Mouse (Mus musculus): ENCODE results near the gene Acadl. TPM values are rescaled to one million over a fixed set of nuclear protein-coding genes. Genes with fewer than 3 reads are reported as not detected.

Acadl gene
- polyA plus RNA-seq, 1 experiment from 2014 or later: 42.9 TPM

- Histone ChIP-seq H3K27ac (no peak overlapping the region), H3K9me3 (replicated peaks) (no peaks in the 10 kb centered on the region), H3K27me3 (ENCODE audit: low read depth, poor library complexity, severe bottlenecking) (no peaks in the 10 kb centered on the region), H3K4me3 (no peak overlapping the region), H3K4me1 (peaks cover 15% of the 10 kb centered on the region), H3K36me3 (0 out of 2 replicates have a peak, but pooled peaks cover 7% of the 10 kb centered on the region)
- no peak for DNase-seq (ENCODE audit: low spot score)
- 89% methylated on average over 7 of the region's 7 CpGs for WGBS
These were observed 30.4 kb downstream of the Acadl start for GRCm38 (mm10) chr1:66832636-66833165.

- 74% methylated on average over 9 of the region's 9 CpGs for WGBS
- H3K27me3 ChIP-seq (ENCODE audit: low read depth, poor library complexity, severe bottlenecking): no peaks in the 10 kb centered on the region
- no peak overlapping the region for H3K4me3 ChIP-seq
- H3K4me1 ChIP-seq: peaks cover 15% of the 10 kb centered on the region
- H3K9me3 ChIP-seq (replicated peaks): no peaks in the 10 kb centered on the region
- DNase-seq (ENCODE audit: low spot score): no peak
- no peak overlapping the region for H3K27ac ChIP-seq
- 0 out of 2 replicates have a peak, but pooled peaks cover 7% of the 10 kb centered on the region for H3K36me3 ChIP-seq
These were observed 31.1 kb downstream of the Acadl start for GRCm38 (mm10) chr1:66831824-66832600.

GRCm38 (mm10) chr1:66829400-66830080, 33.5 kb downstream of the Acadl start:
- DNase-seq (ENCODE audit: low spot score): no peak
- no peak overlapping the region for H3K4me3 ChIP-seq
- H3K4me1 ChIP-seq: peaks cover 12% of the 10 kb centered on the region
- H3K27ac ChIP-seq: no peak overlapping the region
- no peaks in the 10 kb centered on the region for H3K36me3 ChIP-seq
- H3K27me3 ChIP-seq (ENCODE audit: low read depth, poor library complexity, severe bottlenecking): no peaks in the 10 kb centered on the region
- H3K9me3 ChIP-seq (replicated peaks): no peaks in the 10 kb centered on the region
- WGBS: 89% methylated on average over 9 of the region's 9 CpGs

DNA sequence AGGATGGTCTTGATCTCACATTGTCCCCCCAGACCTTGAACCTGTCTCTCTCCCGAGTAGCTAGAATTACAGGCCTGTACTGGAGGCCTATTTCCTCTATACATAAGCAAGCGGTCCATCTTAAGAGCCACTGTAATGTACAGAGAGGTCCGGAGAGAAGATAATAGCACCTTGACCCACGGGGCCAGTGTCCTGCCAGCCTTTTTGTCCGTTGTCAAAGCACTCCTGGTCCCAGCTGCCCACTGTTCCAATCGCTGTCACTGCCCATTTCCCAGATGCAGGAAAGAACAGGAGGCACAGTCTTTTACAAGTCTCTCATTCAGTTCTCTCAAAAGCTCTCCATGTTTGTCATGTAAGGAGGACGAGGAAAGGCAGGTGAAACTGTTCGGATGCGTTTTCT, 41.1 kb downstream of the Acadl start:
- H3K27ac ChIP-seq: no peak overlapping the region
- 89% methylated on average over 9 of the region's 9 CpGs for WGBS
- no peaks in the 10 kb centered on the region for H3K9me3 ChIP-seq (replicated peaks)
- no peak overlapping the region for H3K4me3 ChIP-seq
- peaks cover 7% of the 10 kb centered on the region; the same call in 1 of the 2 replicates for H3K4me1 ChIP-seq
- no peak for DNase-seq (ENCODE audit: low spot score)
- H3K27me3 ChIP-seq (ENCODE audit: low read depth, poor library complexity, severe bottlenecking): peaks cover 22% of the 10 kb centered on the region
- no peaks in the 10 kb centered on the region for H3K36me3 ChIP-seq

- H3K27ac ChIP-seq: no peak overlapping the region
- no peaks in the 10 kb centered on the region for H3K9me3 ChIP-seq (replicated peaks)
- WGBS: 9% methylated on average over 7 of the region's 7 CpGs
- no peaks in the 10 kb centered on the region for H3K36me3 ChIP-seq
- no peak overlapping the region for H3K4me3 ChIP-seq
- H3K4me1 ChIP-seq: peaks cover 12% of the 10 kb centered on the region; the same call in 1 of the 2 replicates
- peaks cover 22% of the 10 kb centered on the region for H3K27me3 ChIP-seq (ENCODE audit: low read depth, poor library complexity, severe bottlenecking)
- no peak for DNase-seq (ENCODE audit: low spot score)
These were observed 42.8 kb downstream of the Acadl start for GRCm38 (mm10) chr1:66820241-66820640.

GRCm38 (mm10) chr1:66817865-66818315, 45.2 kb downstream of the Acadl start:
- peak overlapping the region; percentile 99 for H3K27ac ChIP-seq
- no peak for DNase-seq (ENCODE audit: low spot score)
- no peaks in the 10 kb centered on the region for H3K9me3 ChIP-seq (replicated peaks)
- peaks cover 18% of the 10 kb centered on the region; the same call in 1 of the 2 replicates for H3K4me1 ChIP-seq
- H3K27me3 ChIP-seq (ENCODE audit: low read depth, poor library complexity, severe bottlenecking): peaks cover 22% of the 10 kb centered on the region
- peak overlapping the region; percentile 82 for H3K4me3 ChIP-seq
- H3K36me3 ChIP-seq: no peaks in the 10 kb centered on the region
- 1% methylated on average over 20 of the region's 20 CpGs for WGBS

DNA sequence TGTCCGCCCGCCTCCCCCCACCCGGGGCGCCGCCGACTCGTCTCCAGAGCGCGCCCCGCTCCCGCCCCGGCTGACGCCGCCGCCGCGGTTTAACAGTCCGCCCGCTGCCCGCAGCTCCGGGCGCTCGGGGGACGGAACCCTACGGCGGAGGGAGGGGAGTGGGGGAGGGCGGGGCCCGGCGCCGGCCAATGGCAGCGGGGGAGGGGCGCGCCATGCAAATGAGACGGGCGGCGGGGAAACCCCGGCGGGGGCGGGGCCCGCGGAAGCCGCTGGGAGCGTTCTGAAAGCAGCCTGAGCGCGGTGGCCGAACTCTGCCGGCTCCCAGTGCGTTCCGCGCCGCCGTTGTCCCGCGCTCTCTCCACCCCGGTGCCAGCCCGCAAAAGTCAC, 45.6 kb downstream of the Acadl start, which contains the start of gene Kansl1l:
Gene Kansl1l (minus strand): TSS at position 110 of the 387 bp plus-strand sequence.
- 1% methylated on average over 51 of the region's 56 CpGs for WGBS
- DNase-seq (ENCODE audit: low spot score): peak; percentile 95
- H3K36me3 ChIP-seq: no peaks in the 10 kb centered on the region
- peak within 1 kb of the TSS; percentile 82 for H3K4me3 ChIP-seq
- no peaks in the 10 kb centered on the region for H3K9me3 ChIP-seq (replicated peaks)
- peak within 1 kb of the TSS; percentile 99 for H3K27ac ChIP-seq
- H3K4me1 ChIP-seq: peaks cover 18% of the 10 kb centered on the region; the same call in 1 of the 2 replicates
- H3K27me3 ChIP-seq (ENCODE audit: low read depth, poor library complexity, severe bottlenecking): peaks cover 22% of the 10 kb centered on the region

DNA sequence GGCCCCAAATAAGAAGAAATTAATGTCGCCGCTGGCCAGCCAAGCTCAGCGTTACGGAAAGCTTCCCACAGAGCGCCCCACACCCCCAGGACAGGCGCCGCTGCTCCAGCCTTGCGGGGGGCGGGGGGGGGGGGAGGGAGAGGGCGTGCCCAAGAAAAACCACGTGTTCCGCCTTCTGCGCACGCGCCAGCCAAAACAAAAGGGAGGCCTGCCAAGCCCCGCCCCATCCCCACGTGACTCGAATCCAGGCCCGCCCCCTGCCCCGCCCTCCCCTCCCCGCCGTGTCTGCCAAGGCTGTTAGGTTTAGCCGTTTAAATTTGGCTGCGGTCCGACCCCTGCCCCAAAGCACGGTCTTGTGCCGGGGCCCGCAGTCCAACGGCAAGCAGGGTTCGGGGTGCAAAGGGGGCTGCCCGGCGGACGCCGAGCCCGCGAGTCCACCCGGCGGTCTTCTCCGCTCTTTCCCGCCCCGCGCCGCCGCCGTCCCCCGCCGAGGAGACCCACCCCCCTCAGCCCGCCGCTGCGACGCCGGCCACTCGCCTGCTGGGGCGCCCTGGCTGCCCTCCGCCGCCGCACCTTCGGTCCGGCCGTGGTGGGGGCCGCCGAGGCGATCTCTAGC, 46.1 kb downstream of the Acadl start:
- peak overlapping the region; percentile 82 for H3K4me3 ChIP-seq
- peak; percentile 99 for DNase-seq (ENCODE audit: low spot score)
- no peaks in the 10 kb centered on the region for H3K36me3 ChIP-seq
- WGBS: under 1% methylated on average over 48 of the region's 63 CpGs
- peaks cover 18% of the 10 kb centered on the region; the same call in 1 of the 2 replicates for H3K4me1 ChIP-seq
- no peaks in the 10 kb centered on the region for H3K9me3 ChIP-seq (replicated peaks)
- peaks cover 22% of the 10 kb centered on the region for H3K27me3 ChIP-seq (ENCODE audit: low read depth, poor library complexity, severe bottlenecking)
- H3K27ac ChIP-seq: peak overlapping the region; percentile 99

GRCm38 (mm10) chr1:66815941-66816777, 46.9 kb downstream of the Acadl start:
- peak overlapping the region; percentile 99 for H3K27ac ChIP-seq
- peaks cover 22% of the 10 kb centered on the region for H3K27me3 ChIP-seq (ENCODE audit: low read depth, poor library complexity, severe bottlenecking)
- peak; percentile 76 for DNase-seq (ENCODE audit: low spot score)
- H3K36me3 ChIP-seq: no peaks in the 10 kb centered on the region
- peak overlapping the region; percentile 82 for H3K4me3 ChIP-seq
- H3K4me1 ChIP-seq: peaks cover 18% of the 10 kb centered on the region; the same call in 1 of the 2 replicates
- H3K9me3 ChIP-seq (replicated peaks): no peaks in the 10 kb centered on the region
- 1% methylated on average over 39 of the region's 39 CpGs for WGBS

DNA sequence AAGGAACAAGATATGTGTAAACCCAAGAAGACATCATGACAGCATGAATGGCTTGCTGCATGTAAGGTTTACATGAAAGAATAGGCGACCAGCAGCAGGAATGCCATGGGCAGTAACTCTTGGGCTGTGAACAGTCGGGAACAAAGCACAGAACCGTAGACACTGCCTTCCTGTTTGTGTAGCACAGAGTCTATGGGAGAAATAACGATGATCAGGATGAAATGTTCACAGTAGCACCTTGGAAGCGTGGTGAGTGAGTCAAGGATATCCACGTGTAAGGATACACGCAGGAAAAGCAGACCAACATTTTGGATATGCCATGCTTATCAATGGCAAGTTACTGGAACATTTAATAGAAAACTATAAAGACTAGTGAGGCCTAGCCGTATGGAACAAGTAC, 48.3 kb downstream of the Acadl start:
- H3K27ac ChIP-seq: no peak overlapping the region
- 70% methylated on average over 8 of the region's 8 CpGs for WGBS
- peaks cover 15% of the 10 kb centered on the region; the same call in 1 of the 2 replicates for H3K4me1 ChIP-seq
- no peaks in the 10 kb centered on the region for H3K9me3 ChIP-seq (replicated peaks)
- no peaks in the 10 kb centered on the region for H3K36me3 ChIP-seq
- H3K4me3 ChIP-seq: 0 out of 2 replicates have a peak overlapping the region, but pooled peaks have one; percentile 82
- peaks cover 15% of the 10 kb centered on the region for H3K27me3 ChIP-seq (ENCODE audit: low read depth, poor library complexity, severe bottlenecking)
- DNase-seq (ENCODE audit: low spot score): no peak

DNA sequence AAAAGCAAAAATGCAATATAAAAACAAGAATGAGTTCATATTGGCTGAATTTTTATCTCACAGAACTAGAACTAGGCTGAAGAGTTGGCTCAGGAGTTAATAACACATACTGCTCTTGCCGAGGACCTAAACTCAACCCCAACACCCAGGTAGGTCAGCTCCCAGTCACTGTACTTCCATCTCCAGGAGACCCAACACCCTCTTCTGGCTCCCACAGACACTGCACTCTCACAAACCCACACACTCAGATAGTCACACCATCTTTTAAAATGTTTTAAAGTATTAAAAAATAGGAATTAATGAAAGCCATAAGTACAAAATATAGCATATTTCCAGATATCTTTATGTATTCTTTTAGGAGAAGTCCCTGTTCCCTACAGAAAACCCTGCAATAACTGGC, 49.9 kb downstream of the Acadl start:
- Histone ChIP-seq H3K36me3 (no peaks in the 10 kb centered on the region), H3K27ac (no peak overlapping the region), H3K9me3 (replicated peaks) (no peaks in the 10 kb centered on the region), H3K4me1 (peaks cover 15% of the 10 kb centered on the region; the same call in 1 of the 2 replicates), H3K4me3 (no peak overlapping the region), H3K27me3 (ENCODE audit: low read depth, poor library complexity, severe bottlenecking) (no peaks in the 10 kb centered on the region)
- no peak for DNase-seq (ENCODE audit: low spot score)
- WGBS: 78% methylated on average over 1 of the region's 1 CpGs

- WGBS: 90% methylated on average over 1 of the region's 1 CpGs
- no peak for DNase-seq (ENCODE audit: low spot score)
- H3K36me3 ChIP-seq: peaks cover 3% of the 10 kb centered on the region; the same call in 1 of the 2 replicates
- no peak overlapping the region for H3K4me3 ChIP-seq
- no peaks in the 10 kb centered on the region for H3K9me3 ChIP-seq (replicated peaks)
- no peaks in the 10 kb centered on the region for H3K27me3 ChIP-seq (ENCODE audit: low read depth, poor library complexity, severe bottlenecking)
- no peak overlapping the region for H3K27ac ChIP-seq
- peaks cover 3% of the 10 kb centered on the region; the same call in 1 of the 2 replicates for H3K4me1 ChIP-seq
These were observed 56.3 kb downstream of the Acadl start for GRCm38 (mm10) chr1:66806821-66807220.
